Mouse (Mus musculus): ENCODE data around the gene Dexi. TPM values are rescaled to one million over a fixed set of nuclear protein-coding genes. Genes with fewer than 3 reads are reported as not detected.
A peak's percentile ranks its signal among the peaks of the same experiment; 100 is the strongest.

Gene Dexi
- total RNA-seq, 2 experiments from 2014 or later = 29.7 to 33.3 TPM

- peak; percentile 20 to 32 for DNase-seq
These were observed 44.7 kb downstream of the Dexi start for GRCm38 (mm10) chr16:10498096-10498602.

- DNase-seq = no peak
These were observed 47.0 kb downstream of the Dexi start for GRCm38 (mm10) chr16:10495824-10496298.

- DNase-seq = no peak
These were observed 50.3 kb downstream of the Dexi start for GRCm38 (mm10) chr16:10492587-10492986.

- DNase-seq = no peak
These were observed 51.1 kb downstream of the Dexi start for GRCm38 (mm10) chr16:10491716-10492115.

GRCm38 (mm10) chr16:10490503-10491150 lies 52.2 kb downstream of the Dexi start:
- no peak for DNase-seq

- DNase-seq = no peak
These were observed 52.9 kb downstream of the Dexi start for GRCm38 (mm10) chr16:10489904-10490457.

- no peak for DNase-seq
These were observed 53.4 kb downstream of the Dexi start for GRCm38 (mm10) chr16:10489483-10489882.

GRCm38 (mm10) chr16:10488769-10489481 lies 53.9 kb downstream of the Dexi start:
- no peak for DNase-seq

- DNase-seq = peak in 1 of 2 experiments; percentile 19
These were observed 54.9 kb downstream of the Dexi start for GRCm38 (mm10) chr16:10487895-10488493.

- DNase-seq = no peak
These were observed 55.9 kb downstream of the Dexi start for GRCm38 (mm10) chr16:10486993-10487392.

GRCm38 (mm10) chr16:10482343-10482742 lies 60.5 kb downstream of the Dexi start:
- peak in 1 of 2 experiments; percentile 23 for DNase-seq

- no peak for DNase-seq
These were observed 63.0 kb downstream of the Dexi start, which contains the start of gene Ciita for GRCm38 (mm10) chr16:10479857-10480256. TSS of gene Ciita (plus strand) at chr16:10480059.

- DNase-seq = peak in 1 of 2 experiments; percentile 20
These were observed 66.9 kb downstream of the Dexi start for GRCm38 (mm10) chr16:10475919-10476318.

- DNase-seq = no peak
These were observed 67.9 kb downstream of the Dexi start for GRCm38 (mm10) chr16:10474956-10475355.

- DNase-seq = no peak
These were observed 70.9 kb downstream of the Dexi start for GRCm38 (mm10) chr16:10471950-10472349.

- DNase-seq = no peak
These were observed 74.7 kb downstream of the Dexi start for GRCm38 (mm10) chr16:10468201-10468600.

- DNase-seq = no peak
These were observed 75.3 kb downstream of the Dexi start for GRCm38 (mm10) chr16:10467391-10468107.

- DNase-seq = no peak
These were observed 77.7 kb downstream of the Dexi start for GRCm38 (mm10) chr16:10465011-10465681.

GRCm38 (mm10) chr16:10461178-10461577 lies 81.7 kb downstream of the Dexi start:
- no peak for DNase-seq

GRCm38 (mm10) chr16:10460188-10460587 lies 82.7 kb downstream of the Dexi start:
- DNase-seq = no peak

GRCm38 (mm10) chr16:10454583-10454974 lies 88.3 kb downstream of the Dexi start:
- no peak for DNase-seq
